Mouse (Mus musculus): ENCODE results near the gene Capza1. TPM values are rescaled to one million over a fixed set of nuclear protein-coding genes. Genes with fewer than 3 reads are reported as not detected.
A peak's percentile ranks its signal among the peaks of the same experiment; 100 is the strongest.

Capza1 gene
- polyA plus RNA-seq, 1 experiment, result 83.3 TPM

DNA sequence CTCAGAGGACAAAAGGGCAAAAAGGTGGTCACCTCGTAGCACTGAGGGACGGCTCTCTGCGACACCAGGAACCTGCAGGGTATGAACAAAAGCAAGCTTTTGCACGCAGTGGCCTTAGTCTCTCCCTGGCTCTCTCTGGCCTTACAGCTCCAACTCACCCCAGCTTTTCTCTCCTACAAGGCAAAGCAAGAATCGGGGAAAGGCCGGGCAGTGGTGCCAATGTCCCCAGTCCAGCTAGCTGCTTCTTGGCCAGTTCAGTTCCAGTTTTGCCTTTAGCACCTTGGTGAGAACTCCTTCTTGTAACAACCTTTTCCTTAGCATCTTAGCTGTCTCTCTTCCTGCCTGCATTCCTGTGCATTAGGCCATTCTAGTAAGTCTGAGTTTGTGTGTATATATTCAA, 62.8 kb downstream of the Capza1 start:
- Histone ChIP-seq H3K27ac (replicated peaks; ENCODE audit: low read depth, low read length) (no peak overlapping the region), H3K4me1 (ENCODE audit: control insufficient read depth, insufficient read depth, insufficient read length, low read length) (no peaks in the 10 kb centered on the region), H3K4me3 (ENCODE audit: insufficient read depth, low read depth, low read length) (no peak overlapping the region)

DNA sequence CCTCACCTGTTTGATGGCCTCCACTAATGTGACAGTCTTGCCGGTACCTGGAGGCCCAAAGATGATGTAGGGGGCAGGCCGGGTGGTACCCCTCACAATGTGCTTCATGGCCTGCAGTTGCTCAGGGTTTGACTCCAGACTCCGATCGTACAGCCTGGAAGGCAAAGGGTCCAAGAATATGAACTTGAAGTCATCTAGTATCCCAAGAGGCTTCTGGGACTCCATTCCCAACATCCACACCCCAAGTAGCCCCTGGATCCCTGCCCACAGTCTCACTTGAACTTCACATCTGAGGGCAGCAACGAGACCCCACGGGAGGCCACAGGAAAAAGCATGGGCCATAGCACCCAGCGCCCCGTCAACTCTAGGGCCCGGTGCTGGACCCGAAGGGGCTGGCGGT, 63.6 kb downstream of the Capza1 start:
- no peak overlapping the region for H3K27ac ChIP-seq (replicated peaks; ENCODE audit: low read depth, low read length)
- H3K4me1 ChIP-seq (ENCODE audit: control insufficient read depth, insufficient read depth, insufficient read length, low read length), result no peaks in the 10 kb centered on the region
- H3K4me3 ChIP-seq (ENCODE audit: insufficient read depth, low read depth, low read length), result no peak overlapping the region

DNA sequence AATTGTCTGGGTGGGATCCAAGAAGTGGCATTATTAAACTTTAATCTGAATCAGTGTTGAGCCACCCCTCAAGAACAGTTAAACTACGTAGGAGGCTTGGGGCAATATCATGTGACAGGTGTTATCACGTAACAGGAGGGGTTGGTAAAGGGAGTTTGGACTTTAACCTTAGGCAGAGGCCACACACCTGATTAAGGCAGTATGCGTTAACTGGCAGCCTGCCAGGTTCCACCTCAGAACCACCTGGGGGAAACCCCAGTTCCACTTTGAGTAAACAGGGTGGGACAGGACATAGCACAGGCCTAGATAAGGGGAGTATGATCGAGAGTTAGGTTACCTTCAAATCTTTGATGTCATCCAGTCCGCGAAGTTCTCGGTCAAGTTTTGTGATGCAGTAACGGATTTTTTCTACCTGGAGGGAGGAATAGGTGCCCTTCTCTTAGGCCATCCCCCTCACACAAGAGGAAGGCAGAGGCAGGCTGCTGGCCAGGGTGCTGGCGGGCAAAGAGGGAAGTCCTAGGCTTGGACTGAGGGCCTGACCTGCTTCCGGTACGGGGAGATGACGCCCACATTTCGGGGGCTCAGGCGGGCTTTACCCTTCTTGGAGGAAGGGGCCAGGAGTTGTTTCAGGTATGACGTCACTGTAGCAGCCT, 67.7 kb downstream of the Capza1 start:
- H3K27ac ChIP-seq (replicated peaks; ENCODE audit: low read depth, low read length), result no peak overlapping the region
- H3K4me3 ChIP-seq (ENCODE audit: insufficient read depth, low read depth, low read length), result no peak overlapping the region

DNA sequence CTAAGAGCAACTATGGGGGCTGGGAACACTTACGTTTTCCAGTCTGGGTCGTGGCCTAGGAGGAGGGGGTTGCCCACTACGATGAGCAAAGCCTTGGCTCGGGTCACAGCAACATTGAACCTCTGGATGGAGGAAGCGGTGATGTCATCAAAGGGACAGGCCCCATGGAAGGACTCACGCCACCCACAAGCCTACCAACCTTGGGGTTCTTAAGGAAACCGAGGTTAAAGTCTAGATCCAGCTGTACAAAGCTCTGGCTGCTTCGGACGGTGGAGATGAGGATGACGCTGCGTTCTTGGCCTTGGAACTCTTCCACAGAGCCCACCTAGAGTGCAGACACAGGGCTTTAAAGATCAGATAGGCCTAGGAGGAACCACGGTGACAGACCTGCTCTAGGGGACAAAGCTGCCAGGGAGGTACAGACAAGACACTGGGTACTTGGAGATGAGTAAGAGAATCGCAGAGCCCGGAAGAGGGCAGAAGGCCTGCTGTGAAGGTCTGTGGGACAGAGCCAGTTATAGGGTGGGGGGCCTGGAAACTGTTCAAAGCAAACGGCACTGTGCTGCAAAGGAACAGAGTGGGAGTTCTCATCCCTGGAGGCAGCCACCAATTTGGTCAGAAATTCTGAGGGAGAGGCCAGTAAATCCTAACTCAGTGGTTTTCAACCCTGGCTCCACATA, 68.5 kb downstream of the Capza1 start:
- H3K4me3 ChIP-seq (ENCODE audit: insufficient read depth, low read depth, low read length), result no peak overlapping the region
- no peak overlapping the region for H3K27ac ChIP-seq (replicated peaks; ENCODE audit: low read depth, low read length)
- peaks cover 20% of the 10 kb centered on the region for H3K4me1 ChIP-seq (ENCODE audit: control insufficient read depth, insufficient read depth, insufficient read length, low read length)

More for the DNA sequence above, 67.7 kb downstream of the Capza1 start:
- H3K4me1 ChIP-seq (ENCODE audit: control insufficient read depth, insufficient read depth, insufficient read length, low read length), result peaks cover 14% of the 10 kb centered on the region

DNA sequence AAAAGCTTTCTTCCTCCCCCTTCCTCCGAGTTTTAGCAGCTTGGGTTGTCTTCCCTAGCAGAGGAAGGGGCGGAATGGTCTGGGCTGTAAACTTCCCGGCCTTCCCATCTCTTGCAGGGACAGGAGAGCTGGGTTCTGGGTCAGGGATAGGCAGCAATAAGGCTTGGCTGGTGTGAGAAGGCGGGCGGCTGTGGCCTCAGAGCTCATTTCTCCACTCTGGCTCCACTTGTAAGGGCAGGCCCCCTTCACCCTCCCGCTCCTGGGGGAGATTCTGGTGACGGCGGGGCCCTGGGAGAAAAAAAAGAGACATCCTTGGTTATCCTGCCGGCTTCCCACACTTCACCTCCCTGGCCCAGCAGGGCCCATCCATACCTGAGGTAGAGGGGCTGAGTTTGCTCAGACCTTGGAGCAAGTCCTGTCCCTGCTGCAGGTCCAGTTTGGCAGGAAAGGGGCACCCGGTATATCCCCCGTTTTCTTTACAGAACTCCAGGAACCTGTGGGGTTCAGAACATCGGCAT, 69.3 kb downstream of the Capza1 start:
- Histone ChIP-seq H3K4me1 (ENCODE audit: control insufficient read depth, insufficient read depth, insufficient read length, low read length) (peaks cover 21% of the 10 kb centered on the region), H3K27ac (replicated peaks; ENCODE audit: low read depth, low read length) (peak overlapping the region; percentile 40; the same call in 1 of the 2 replicates), H3K4me3 (ENCODE audit: insufficient read depth, low read depth, low read length) (no peak overlapping the region)

DNA sequence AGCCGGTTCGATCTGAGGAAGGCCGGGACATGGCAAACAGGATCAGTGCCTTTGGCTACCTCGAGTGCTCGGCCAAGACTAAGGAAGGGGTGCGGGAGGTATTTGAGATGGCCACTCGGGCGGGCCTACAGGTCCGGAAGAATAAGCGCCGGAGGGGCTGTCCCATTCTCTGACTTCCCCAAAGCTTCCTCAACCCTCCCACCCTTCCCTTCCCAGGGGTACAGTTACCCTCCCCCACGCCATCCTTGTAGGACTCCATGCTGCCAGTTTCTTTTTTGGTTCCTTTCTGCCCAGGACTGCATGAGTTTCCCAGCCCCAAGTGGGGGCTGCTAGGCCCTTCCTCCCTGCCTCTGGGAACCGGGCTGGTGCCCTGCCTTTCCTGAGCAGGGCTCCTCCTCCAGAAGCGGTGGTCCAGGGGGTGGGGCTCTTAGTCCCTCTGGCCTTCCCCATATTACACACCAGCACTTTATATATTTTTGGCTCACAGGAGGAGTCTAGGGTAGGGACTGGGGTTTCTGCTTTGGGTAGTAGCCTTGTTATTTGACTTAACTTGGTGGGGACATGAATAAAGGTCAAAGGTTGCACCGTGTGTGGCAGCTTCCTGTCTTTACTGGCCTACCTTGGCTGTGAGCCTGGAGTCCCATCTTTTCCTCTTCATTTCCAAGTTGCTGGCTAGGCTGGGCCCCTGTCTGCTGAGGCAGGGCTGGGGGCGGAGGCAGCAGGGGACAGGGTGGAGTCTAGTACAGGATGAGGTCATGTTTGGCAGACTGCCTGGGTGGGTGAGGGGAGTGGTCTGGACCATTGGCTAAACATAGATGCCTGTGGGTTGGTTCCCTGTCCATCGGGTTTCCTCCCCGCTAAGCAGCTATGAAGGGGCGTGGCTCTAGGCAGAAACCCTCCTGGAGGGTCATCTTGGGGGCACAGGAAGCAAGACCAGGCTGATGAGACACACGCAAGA, 70.2 kb downstream of the Capza1 start:
- Histone ChIP-seq H3K4me3 (ENCODE audit: insufficient read depth, low read depth, low read length) (no peak overlapping the region), H3K4me1 (ENCODE audit: control insufficient read depth, insufficient read depth, insufficient read length, low read length) (peaks cover 23% of the 10 kb centered on the region), H3K27ac (replicated peaks; ENCODE audit: low read depth, low read length) (peak overlapping the region; percentile 72)

DNA sequence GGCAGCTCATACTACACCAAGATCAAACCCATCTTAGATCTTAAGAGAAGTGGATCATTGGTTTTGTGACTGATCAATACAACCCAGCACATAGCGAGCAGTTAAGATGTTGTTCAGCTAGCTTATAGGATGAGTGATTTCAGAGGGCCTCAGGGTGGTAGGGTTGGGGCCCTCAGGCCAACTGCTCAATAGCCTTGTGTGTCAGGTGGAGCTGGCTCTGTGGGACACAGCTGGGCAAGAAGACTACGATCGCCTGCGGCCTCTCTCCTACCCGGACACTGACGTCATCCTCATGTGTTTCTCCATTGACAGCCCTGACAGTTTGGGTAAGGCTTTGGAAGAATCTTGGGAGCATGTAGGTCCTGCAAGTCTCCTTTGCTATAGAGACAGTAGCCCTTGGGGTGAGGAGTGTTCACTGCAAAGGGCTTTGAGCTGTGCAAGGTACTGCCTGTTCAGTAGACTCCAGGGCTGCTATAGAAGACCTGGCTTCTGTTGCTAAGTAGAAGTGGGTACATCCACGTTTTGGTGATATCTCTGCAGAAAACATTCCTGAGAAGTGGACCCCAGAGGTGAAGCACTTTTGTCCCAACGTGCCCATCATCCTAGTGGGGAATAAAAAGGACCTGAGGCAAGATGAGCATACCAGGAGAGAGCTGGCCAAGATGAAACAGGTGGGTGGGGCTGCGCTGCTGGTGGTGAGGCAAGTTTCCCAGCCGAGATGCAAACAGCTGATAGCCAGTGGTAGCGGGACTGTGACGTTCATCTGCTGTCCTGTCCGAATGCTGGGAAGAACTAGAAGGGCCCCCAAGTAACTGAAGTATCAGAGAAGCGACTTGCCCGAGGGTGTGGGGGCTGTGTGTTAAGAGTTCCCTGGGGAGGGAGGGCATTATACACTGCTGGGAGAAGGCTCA, 71.7 kb downstream of the Capza1 start:
- Histone ChIP-seq H3K27ac (replicated peaks; ENCODE audit: low read depth, low read length) (no peak overlapping the region), H3K4me3 (ENCODE audit: insufficient read depth, low read depth, low read length) (no peak overlapping the region), H3K4me1 (ENCODE audit: control insufficient read depth, insufficient read depth, insufficient read length, low read length) (peaks cover 23% of the 10 kb centered on the region)

DNA sequence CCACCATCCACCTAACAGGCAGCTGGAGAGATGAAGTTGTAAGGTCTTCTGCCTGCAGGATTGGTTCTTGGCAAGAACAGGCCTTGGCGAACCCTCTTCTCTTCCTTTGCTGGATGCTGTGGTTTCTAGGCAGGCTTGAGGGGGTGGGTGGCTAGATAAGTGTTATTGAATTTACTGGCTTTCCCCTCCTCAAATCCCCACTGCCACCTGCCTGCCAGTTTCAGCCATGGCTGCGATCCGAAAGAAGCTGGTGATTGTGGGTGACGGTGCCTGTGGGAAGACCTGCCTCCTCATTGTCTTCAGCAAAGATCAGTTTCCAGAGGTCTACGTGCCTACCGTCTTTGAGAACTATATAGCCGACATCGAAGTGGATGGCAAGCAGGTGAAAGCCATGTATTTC, 72.6 kb downstream of the Capza1 start:
- Histone ChIP-seq H3K4me1 (ENCODE audit: control insufficient read depth, insufficient read depth, insufficient read length, low read length) (peaks cover 23% of the 10 kb centered on the region), H3K27ac (replicated peaks; ENCODE audit: low read depth, low read length) (peak overlapping the region; percentile 33; the same call in 1 of the 2 replicates), H3K4me3 (ENCODE audit: insufficient read depth, low read depth, low read length) (peak overlapping the region; percentile 92)

DNA sequence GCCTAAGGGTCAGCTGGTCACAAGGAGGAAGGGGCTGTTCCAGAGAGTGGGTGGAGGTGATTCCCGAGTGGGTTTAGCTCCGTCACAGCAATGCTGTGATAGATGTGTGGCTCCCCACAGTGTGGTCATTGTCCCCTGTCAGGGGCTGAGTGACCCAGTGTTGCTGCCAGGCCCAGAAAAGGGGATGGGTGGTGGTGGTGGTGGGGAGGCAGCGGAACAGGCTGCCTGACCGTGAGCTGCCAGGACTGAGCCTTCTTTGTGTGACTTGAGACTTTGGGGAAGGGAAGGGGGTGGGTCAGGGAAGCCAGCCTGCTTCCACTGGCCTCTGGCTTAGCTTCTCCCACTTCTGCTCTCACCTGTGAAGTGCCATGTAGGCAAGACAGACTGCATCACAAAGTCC, 73.3 kb downstream of the Capza1 start:
- Histone ChIP-seq H3K4me1 (ENCODE audit: control insufficient read depth, insufficient read depth, insufficient read length, low read length) (peaks cover 23% of the 10 kb centered on the region), H3K4me3 (ENCODE audit: insufficient read depth, low read depth, low read length) (peak overlapping the region; percentile 92), H3K27ac (replicated peaks; ENCODE audit: low read depth, low read length) (peak overlapping the region; percentile 99)

DNA sequence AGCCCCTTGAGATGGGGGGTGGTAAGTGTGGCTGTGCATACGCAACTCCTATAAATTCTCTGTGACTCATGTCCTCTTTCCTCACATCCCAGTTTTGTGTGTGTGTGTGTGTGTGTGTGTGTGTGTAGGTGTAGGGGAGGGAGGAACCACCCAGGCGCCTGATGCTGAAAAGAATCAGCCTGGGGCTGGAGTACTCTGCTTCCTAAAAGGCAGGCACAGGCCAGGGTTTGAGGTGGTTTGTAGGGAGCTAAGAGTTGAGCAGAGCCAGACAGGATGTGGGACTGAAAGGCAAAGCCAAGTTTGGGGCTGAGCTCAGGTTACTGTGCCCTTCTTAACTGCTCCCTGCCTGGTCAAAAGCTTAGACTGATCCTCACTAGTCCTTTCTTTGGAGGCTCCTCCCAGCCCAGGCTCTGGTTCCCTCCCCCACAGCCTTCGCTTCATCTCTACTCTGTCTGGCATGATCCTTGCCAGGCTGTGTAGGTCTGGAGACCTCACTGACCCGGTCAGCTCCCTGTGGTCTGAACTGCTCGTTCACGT, 73.8 kb downstream of the Capza1 start:
- Histone ChIP-seq H3K4me3 (ENCODE audit: insufficient read depth, low read depth, low read length) (peak overlapping the region; percentile 92), H3K27ac (replicated peaks; ENCODE audit: low read depth, low read length) (peak overlapping the region; percentile 99), H3K4me1 (ENCODE audit: control insufficient read depth, insufficient read depth, insufficient read length, low read length) (peaks cover 23% of the 10 kb centered on the region)

DNA sequence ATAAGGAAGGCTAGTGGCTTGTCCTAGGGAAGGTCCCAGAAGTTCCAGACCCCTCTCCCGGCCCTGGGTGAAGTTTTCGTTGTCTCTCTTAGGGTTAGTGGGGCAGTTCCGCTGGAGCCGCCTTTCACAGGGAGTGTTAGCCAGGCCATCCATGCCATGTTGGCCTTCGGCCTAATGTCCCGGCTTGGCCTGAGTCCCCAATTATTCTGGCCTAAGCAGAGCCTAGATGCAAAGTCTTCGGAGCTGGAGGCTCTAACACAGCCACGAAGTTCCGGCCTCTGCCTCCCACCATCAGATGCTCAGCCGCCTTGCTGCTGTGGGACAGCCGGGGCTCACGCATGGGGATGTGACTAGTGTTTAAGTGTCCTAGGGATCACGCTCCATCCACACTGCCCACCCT, 74.5 kb downstream of the Capza1 start:
- peak overlapping the region; percentile 99 for H3K27ac ChIP-seq (replicated peaks; ENCODE audit: low read depth, low read length)
- H3K4me1 ChIP-seq (ENCODE audit: control insufficient read depth, insufficient read depth, insufficient read length, low read length), result peaks cover 23% of the 10 kb centered on the region

DNA sequence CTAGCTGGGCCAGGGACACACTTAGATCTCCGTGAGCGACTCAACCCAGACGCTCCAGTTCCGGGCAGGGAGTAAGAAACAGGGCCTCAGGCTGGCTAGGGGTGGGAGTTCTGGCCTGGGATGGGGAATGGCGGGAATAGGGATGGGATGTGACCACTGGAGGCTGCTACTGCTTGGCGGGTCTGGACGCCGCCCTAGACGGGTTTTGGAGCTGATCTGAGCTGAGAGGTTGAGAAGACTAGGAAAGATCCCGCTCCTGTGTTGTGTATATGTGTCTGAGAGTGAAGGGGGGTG, 75.0 kb downstream of the Capza1 start:
- H3K4me1 ChIP-seq (ENCODE audit: control insufficient read depth, insufficient read depth, insufficient read length, low read length), result peaks cover 23% of the 10 kb centered on the region
- H3K4me3 ChIP-seq (ENCODE audit: insufficient read depth, low read depth, low read length), result peak overlapping the region; percentile 92
- peak overlapping the region; percentile 99 for H3K27ac ChIP-seq (replicated peaks; ENCODE audit: low read depth, low read length)

More for the DNA sequence above, 74.5 kb downstream of the Capza1 start:
- H3K4me3 ChIP-seq (ENCODE audit: insufficient read depth, low read depth, low read length), result peak overlapping the region; percentile 92

DNA sequence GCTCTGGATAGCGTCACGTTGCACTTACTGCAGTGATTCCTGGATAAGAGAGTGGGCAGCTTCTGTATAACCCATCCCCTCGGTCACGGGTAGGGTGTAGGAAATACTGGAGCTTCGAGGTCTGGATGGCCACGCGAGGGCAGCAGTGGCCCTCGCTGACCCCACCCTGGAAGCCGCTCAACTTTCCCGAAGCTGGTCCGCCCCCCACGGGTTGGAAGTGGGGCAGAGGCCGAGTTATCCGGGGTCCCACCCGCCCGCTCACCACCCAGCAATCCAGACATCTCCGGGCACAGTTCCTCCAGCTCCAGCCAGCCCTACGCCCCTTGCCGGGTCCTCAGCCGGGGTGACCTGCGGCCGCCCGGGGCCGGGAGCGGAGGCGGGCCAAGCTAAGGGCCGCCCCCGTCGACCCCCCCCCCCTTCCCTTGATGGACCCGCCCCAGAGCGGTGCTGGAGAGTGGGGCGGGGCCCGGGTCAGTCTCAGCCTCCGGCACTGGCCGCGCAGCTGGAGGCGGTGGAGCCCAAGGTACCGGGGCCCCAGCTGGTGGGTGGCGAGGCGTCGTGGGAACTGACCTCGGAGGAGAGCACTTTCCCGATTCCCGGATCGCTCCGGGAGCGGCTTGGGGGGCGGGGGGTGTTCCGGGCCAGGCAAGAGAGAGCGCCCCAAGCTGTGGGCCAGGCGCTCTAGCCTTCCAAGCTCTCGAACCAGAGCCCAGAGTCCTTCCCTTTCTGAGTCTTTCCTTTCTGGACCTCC, 75.6 kb downstream of the Capza1 start:
- peaks cover 20% of the 10 kb centered on the region for H3K4me1 ChIP-seq (ENCODE audit: control insufficient read depth, insufficient read depth, insufficient read length, low read length)
- peak overlapping the region; percentile 92 for H3K4me3 ChIP-seq (ENCODE audit: insufficient read depth, low read depth, low read length)
- H3K27ac ChIP-seq (replicated peaks; ENCODE audit: low read depth, low read length), result peak overlapping the region; percentile 99
